Mouse (Mus musculus) spleen, postnatal 14 days (tissue): ENCODE measurements at regions not wholly inside any gene's neighbourhood (a gene's known extent, or its start where the extent isn't known, plus 50 kb on each side); places are given as distances from the start of the nearest gene placed in this dataset.
"Not testable (repeated sequence)": the region's sequence is repeated elsewhere in the genome, so short reads cannot be mapped to it uniquely, and the experiment has no call there.

Experiments
- DNase-seq, 2 experiments: peaks; one replicate each; pipeline ENCODE4 v3.0.0; 2021 to 2022; ENCODE audit warnings: low spot score in 2 of 2

DNA sequence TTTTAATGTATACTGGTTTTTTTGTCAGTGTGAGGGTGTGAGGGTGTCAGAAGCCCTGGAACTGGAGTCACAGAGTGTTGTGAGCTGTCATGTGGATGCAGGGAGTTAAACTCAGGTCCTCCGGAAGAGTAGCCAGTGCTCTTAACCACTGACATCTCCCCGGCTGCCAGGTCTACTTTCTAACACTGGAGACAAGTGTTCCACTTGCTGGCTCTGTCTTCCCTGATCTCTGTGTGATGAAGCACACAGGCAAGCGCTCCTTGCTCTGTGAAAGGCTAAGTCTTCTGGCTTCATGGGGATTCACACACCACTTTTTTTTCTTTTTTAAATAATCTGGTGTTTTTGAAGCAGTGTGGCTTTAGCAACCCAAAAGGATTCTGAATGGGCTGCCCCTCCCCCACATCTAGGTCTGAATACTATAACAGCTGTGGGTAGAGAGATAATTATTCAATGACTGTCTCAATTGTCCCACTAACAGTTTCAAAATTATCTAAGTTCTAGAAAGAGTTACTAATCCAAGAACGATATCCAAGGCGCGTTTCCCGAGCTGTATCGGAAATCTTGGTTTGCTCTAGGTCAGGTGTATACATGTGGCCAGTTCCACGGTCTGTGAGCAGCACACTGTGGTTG, 208.4 kb upstream of the Smim15 start:
- DNase-seq: no peak

DNA sequence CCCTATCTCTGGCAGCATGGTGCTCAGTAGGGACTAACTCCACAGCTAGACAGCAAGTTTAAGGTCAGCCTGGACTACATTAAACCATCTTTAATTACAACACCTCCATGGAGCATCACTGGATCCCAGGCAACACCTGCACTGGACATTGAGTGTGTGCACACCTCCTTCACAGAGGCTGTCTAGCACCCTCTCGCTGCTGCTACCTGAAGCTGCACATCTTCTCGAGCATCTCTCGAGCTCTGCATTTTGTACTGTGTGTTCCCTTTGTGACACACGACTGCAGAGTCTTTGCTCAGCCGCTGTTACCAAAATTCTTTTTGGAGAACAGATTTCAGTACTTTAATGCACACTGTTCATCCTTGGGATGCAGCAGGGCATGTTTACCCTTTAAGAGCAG, 212.2 kb upstream of the Smim15 start:
- no peak for DNase-seq

DNA sequence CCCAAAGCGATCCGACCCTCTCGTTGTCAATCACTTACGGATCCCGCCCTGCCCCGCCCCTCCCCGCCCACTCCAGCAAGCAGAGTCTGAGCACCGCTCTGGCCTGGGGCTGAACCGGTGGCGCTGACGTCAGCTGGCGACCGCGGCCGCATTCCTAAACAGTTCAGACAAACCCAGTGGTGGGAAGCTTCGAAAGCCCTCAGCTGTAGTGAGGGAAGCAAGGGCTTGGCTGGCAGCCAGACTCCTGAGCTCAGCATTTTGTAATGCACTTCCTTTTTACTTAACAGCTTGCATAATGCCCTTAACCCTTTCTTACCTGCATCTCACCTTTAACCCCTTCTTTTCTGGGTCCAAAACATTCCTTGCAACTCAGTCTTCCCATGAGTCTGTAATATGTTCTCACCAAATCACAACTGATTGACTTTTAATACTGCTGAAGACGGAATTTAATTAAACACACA, 213.0 kb upstream of the Smim15 start:
- peak; percentile 50 to 65 for DNase-seq

DNA sequence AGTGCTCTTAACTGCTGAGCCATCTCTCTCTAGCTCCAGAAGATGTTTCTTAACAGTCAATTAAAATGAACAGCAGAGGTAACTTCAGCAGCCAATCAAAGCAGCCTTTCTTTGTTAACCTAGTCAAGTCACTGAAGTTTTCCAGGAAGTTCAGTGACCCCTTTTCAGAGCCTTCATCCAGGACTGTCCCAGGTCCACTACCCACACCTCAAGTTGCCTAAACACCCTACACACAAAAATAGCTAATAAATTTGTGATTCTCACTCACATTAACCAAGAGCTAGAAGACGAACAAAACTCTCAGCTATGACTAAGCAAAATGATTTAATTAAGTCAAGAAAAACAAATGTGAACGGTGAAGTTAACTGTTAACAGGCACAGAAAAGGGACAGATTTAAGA, 214.0 kb upstream of the Smim15 start:
- no peak for DNase-seq

DNA sequence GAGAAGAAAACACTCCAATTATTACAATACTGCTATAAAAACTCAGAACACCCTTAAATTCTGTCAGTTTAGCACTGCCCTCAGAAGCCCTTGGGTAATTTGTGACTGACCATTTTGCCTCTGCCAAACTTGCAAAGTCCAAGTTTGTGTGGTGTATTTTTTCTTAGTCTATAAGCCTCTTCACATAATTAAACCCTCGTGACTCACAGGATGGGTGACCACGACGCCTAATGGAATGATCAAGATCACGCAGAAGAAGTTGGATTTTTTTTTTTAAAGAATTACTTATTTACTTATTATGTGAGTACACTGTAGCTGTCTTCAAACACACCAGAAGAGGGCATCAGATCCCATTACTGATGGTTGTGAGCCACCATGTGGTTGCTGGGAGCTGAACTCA, 214.4 kb upstream of the Smim15 start:
- no peak for DNase-seq

DNA sequence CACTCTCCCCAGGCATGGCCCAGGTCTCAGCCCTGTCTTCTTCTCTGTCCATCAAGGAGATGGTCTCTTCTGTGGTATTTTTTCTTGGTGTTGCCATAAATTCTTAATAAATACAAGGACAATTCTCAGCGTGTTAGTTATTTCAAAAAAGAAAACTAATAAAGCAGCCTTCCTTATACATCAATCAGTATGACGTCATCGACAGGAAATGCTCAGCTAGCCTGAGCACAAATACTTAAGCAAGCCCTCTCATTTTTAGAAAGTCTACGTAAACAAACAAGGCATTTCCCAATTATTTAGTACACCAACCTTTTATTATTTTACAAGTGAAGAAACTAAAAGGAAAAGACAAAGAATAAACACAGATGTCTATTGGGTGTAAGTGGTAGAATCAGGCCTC, 218.6 kb upstream of the Smim15 start:
- no peak for DNase-seq

DNA sequence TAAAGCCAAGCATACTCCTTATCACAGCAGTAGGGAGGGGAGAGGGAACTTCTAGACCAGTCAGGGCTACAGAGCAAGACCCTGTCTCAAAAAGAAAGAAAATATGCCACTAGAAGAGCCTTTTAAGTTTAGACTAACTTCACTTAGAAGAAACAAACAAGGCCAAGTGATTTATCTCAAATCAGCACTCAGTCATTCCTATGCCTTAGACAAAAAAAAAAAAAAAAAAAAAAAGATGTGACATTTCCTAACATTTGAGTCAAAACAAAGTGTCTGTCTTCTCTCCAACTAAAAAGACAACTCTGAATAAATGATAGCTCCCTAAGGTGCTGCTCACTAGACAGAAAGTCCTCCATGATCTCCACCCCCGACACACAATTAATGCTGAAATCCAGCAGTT, 220.9 kb upstream of the Smim15 start:
- DNase-seq: no peak

DNA sequence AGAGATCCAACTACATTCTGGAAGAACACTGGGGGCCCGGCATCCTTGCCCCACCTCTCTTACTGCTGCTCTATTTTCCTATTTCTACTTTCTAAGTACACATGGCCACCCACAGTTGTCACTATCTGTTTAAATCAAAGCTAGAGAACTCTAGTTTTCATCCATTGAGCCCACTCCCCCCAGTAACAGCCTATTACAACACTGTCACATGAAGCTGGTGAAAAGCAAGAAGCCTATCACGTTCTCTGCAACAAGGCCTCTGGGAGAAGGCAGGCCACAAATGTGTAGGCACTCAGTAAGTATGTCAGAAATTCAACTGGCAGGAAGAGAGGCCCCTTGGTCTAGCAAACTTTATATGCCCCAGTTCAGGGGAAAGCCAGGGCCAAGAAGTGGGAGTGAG, 222.0 kb upstream of the Smim15 start:
- no peak for DNase-seq

DNA sequence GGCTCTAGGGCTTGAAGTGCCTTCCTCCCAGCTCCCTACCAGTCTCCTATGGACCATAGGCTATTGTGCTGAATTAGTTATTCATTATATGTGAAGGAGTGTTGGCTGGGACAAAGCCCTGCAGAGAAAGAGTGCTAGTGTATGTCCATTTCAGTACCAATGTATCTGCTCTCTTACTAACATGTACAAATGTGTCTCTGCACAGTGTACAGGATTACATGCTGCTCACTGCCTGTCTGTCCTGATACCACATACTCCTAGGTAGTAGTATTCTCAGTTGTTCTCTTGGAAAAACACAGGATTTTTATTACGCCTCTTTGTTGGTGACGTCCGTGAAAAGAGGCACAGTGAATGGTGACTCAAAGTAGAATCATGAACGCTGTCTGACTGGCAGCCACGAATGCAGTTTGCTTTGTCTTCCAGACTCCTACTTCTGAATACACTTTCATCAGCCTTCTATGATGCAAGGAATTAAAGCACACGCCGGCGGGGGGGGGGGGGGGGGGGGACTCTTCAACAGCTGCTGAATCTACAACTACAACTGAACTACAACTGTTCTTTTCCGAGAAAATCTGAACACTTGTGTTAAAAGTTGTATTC, 230.6 kb upstream of the Smim15 start:
- DNase-seq: no peak

DNA sequence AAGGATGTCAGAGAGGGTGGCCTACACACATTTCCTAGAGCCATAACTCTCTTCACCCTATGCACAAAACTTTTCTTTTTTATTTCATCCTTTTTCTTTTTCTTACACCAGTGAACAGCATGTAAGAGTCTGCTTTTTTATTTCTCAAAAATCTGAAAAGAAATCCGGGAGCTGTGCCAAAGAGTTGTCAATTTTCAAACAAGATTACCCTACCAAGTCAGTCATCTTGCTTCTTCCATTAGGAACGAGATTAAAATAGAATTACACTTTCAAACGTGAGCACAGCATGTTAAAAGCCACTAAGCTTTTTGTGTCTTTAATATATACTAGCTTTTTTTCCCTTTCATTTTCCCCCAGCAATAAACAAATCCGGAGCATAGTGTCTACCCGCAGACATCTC, 232.2 kb upstream of the Smim15 start:
- DNase-seq: no peak

DNA sequence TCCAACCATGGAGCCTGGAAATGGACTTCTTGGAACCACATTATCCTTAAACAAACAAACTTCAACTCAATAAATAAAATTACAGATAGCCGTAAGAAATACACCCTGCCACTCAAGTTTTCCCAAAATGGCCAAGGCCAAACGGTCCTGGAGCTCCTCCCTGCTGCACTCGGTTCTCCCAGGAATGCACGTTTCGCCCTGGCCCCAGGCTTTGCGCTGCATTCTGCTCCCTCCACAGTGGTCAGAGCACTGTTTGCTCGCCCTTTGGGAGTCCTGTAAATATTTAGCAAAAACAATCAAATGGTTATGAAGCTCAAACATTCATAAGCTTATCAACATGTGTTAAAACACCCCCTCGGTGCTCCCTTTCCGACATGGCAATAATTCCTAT, 233.4 kb upstream of the Smim15 start:
- no peak for DNase-seq

DNA sequence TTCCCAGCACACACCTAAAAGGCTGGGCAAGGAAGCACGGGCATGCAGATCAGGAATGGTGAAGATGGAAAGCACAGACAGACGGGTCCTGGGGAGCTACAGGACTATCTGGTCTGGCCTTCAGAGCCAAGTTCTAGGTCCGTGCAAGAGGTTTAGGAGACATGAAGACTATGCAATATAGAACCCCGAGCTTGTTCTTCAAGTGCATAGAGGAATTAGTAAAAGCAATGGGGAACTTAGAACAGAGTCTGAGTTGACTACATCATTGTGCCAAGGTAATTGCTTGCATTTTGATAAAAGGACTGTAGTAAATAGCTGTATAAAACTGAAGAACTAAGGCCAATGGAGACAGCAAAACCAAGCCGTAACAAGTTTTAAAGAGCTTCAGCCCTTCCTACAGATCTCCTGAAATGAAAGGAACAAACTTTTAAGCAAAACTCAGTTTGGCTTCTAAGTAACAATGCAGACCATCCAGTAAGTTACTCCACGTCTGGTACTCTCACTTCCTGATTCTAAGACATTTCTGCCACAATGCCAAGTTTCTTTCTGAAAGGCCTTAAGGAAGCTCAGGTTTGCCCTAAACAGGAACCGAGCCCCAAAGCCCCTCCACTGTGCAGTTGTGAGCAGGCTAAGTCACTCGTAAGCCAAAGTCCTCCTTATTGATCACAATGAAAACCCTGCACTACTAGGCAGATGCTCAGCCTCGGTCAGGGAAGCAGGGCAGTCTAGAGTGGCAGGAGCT, 234.0 kb upstream of the Smim15 start:
- DNase-seq: no peak

DNA sequence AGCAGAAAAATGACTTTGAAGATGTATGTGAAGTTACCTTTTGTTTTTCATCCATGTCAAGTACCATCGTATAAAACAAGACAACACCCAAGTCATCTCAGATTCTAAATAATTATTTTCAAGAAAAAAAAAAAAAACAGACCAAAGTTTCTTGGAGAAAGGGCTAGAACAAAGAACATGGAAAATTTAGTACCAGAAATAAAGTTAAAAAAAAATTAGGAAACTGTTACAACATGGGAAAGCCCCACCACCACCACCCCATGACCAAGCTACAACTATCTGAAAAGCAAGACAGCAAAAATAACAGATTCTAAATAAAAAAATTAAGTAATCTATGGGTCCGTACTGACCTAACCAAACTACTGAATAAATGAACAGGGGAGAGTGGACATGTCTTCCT, 235.3 kb upstream of the Smim15 start:
- no peak for DNase-seq

DNA sequence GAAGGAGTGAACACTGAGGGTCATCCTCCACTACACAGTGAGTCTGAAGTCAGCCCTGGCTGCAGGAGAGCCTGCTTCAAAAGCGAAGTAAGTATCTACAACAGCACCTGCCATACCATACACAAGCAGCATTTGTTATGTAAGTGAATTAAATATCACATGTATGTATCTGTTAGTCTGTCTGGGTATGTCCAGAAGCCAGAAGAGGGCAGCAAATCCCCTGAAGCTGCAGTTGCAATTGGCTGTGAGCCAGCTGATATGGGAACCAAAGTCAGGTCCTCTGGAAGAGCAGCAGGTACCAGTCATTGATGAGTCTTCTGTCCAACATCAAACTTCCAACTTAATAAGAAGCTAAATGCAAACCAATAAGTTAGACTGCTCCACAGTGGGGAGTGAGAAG, 239.8 kb upstream of the Smim15 start:
- no peak for DNase-seq

DNA sequence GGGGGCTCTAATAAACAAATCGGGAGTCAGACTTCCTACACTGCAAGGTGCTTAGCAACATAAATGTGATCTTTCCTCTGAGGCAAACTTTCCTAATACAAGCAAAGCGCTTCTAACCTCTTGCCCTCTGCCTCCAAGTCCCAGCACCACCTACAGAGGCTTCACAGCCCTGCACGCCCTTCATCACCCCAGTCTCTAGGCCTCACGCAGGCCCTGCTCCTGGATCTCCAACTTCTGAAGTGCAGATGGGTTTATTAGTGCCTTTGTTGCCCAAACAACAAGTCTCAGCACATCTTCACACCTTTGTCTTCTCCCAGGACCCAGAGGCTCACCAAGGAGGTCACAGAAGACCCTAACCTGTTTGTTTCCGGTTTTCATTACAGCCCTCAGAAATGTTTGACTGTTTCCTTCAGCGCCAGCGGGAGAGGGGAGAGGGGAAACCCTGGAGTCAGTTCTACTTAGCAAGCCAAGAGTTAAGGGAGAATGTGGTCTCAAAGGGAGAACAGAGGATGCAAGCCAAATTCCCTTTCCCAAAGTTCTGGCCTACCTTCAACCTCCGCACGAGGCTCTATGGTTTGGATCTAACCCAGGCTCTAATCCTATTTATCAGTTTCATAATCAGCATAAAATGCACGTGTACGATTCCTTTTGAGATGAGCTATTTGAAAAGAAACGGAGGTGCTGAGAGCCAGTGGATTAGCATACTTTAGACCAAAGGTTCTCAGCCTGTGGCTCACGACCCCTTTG, 244.9 kb upstream of the Smim15 start:
- DNase-seq: no peak

DNA sequence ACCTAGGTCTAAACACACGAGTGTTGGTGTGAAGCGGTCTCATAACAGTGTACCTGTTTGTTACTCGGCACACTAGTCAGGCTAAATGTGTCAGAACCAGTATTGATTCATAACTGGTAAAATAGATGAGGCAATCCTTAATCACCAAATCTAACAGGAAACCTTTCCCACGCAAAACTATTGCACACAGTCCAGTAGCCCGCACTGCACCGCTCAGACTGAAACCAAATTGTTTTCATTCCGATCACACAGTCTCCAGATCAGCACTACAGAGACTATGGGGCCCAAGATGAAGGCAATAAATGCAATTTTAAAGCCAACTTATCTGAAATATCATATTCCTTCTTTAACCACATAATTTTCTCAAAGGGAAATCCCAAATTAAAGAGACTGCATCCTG, 246.1 kb upstream of the Smim15 start:
- no peak for DNase-seq

DNA sequence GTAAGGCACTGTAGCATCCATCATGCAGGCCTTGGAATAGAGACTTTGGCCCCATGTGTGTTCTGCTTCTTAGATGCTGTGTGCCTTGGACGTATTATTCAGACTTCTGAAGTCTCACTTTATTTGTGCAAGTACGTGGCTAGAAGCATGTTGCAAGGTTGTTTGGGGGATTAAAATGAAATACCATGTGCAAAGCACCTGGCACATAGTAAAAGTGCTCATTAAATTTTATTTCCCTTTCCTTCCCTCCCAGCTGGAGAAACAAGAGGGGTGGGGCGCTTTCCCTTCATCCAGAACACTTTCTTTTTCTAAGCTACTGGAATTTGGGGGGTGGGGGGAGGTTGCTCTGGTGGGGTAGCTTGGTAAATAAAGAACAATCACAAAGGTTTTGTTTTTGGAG, 248.7 kb upstream of the Smim15 start:
- no peak for DNase-seq

DNA sequence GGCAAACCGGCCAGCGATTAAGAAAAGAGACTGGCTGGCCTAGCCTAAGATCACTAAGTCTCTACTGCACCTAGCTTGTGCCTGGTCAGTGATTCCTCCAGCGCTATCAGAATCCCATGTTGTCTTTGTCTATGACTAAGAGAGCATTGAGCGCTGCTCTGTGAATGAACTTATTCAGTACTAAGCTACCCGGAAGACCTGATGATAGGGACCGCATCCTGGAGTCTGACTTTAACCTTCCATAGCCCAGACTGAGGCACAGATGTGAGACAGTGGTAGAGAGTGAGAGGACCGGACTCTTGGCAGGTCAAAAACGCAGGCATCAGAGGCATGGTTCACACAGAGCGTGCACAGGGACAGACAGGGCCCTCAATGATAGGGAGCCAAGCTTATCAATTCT, 252.5 kb upstream of the Smim15 start:
- DNase-seq: no peak

DNA sequence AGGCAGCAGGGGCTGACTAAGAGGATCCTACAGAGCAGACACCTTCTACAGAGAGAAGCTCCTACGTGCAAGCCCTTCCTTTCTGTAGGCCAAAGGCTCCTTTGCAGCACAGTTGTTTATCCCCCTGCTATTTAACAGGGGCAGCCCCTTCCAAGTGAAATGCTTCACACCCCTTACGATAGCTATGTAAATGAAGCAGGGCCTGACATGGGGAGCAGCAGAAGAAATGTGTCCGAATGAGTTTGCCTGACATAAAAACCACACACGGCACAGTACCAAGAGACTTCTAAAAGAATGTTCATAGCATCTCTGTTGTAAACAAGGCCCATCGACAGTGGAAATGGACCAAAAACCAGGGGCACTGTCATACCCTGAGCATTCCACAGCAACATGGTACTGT, 259.3 kb upstream of the Smim15 start:
- no peak for DNase-seq

DNA sequence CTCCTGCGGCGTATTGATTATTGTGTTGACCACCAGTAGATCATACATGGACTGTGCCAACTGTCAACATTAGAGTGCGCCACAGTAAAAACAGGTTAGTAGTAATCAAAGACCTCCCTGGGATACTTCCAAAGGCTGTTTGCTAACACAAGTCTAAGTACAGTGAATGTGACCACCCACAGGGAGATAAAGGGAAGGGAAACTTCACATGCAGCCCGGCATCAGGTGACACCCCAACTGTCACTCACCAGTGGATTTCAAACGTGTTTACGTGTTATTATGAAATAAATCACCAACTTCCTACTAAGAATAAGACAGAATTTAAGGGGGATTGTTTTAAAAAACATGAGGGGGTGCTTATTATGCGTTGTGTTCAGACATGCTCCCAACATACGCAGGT, 262.5 kb upstream of the Smim15 start:
- no peak for DNase-seq

DNA sequence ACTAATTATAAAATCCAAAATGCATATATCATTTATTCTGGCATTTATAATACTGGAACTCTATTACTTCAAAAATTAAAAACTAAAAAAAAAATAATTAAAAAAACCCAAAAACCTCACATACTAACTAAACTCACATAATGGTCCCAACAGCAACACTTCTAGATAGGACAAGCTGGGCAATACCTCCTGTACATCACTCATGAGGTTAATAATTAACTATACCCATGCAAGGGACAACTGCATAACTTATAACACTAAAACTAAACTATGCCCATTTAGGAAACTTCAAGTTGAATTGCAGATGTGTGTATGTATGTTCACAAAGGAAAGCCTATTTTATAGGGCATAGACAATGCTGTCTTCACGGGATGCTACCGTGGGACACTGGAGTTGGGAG, 263.0 kb upstream of the Smim15 start:
- DNase-seq: no peak

DNA sequence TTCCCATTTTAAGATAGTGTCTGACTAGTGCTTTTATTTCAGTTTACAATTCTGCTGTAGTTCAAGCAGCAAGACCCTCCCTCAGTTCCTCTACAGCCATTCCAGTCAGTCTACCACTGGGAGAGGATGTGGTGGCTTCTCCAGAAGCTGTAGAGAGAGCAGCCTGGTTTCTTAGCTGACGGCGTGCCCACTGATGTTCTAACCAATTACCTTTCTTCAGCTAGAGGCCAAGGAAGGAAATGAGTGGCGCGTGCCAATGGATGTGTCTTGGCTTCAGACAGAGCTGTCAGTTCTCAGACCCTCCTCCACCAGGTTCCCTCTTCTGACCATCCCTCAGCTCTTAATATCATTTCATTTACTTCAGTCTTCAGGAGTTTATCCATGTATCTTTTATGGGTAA, 264.7 kb upstream of the Smim15 start:
- DNase-seq: no peak

DNA sequence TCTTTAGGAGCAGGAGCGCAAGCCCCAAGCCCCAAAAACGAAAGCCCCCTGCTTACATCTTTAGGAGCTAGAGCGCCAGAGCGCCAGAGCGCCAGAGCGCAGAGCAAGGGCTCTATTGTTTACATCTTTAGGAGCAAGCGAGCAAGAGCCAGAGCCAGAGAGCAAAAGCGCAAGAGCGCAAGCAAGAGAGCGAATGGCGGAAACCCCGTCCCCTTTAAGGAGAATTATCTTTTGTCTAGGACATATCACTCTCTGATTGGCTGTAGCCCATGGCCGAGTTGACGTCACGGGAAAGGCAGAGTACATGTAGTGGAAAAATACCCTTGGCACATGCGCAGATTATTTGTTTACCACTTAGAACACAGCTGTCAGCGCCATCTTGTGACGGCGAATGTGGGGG, 269.7 kb upstream of the Smim15 start:
- not testable (repeated sequence) for DNase-seq
